Mouse (Mus musculus) spleen, postnatal 4 days (tissue): ENCODE measurements around the gene Rps6kc1.
"Not testable (repeated sequence)": the region's sequence is repeated elsewhere in the genome, so short reads cannot be mapped to it uniquely, and the experiment has no call there.

Source experiments
- DNase-seq, 2 experiments: peaks; one replicate each; pipeline ENCODE4 v3.0.0; 2022; ENCODE audit warnings: low spot score in 2 of 2

Rps6kc1 gene

GRCm38 (mm10) chr1:190911415-190912123 is at the start of gene Rps6kc1:
Rps6kc1 (minus strand) TSS chr1:190911770.
- DNase-seq: peak; percentile 60 to 77

DNA sequence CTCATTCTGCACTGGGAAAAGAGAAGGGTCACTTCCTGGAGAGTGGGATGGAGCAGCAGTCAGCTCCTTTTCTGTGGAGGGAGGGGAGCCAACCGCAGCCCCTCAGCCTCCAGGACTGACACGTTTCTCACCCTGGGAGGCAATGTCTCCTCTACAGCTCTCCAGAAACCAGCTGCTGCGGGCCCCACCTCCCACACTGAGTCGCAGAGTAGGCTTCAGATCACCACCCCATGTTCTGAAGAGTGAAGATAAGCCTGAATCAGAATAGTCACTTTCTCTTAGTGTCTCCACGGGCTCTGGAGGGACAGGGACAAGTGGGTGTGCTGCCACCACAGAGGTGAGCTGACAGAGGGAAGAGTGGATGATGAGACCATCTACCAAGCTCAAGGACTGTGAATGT is 47.3 kb upstream of the Rps6kc1 start:
- DNase-seq: no peak

GRCm38 (mm10) chr1:190953009-190953408 is 41.4 kb upstream of the Rps6kc1 start:
- no peak for DNase-seq

- no peak for DNase-seq
These were observed 39.4 kb upstream of the Rps6kc1 start for GRCm38 (mm10) chr1:190951014-190951413.

DNA sequence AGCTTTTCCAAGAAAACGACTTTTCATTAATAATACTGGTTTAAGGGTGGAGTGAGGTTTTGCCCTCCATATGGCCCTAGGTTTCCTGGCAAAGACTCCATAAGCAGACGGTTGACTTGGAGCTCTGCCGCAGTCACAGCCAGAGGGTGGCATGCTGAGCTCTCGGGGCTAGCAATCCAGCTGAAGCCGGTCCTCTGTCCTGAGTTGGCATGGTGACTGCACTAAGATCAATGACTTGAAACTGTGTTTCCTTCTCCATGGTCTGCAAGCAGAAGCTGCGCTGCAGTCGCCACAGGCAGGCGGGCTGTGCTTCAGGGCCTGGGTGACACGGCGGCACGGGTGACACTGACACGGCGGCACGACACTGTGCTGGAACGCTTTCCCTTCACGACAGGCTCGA is 37.3 kb upstream of the Rps6kc1 start:
- DNase-seq: no peak

- no peak for DNase-seq
These were observed 36.9 kb upstream of the Rps6kc1 start for GRCm38 (mm10) chr1:190948439-190948838.

DNA sequence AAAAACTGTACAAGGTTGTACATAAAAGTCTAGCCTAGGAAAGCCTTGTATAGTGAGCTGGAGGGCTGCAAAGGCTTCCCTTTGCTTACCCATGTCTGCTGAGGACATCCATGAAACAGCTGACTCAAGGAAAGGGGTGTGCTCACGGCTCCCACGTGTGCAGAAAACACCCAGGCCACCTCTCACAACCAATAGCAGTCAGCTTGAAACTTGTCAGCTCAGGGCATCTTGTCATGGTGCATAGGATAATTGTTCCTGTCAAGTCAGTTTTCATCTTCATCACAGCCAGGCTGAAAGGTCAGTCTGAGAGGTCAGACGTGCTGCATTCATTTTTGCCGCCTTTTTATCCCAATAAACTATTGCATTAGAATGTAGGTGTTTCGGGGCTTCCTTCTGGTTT is 36.4 kb upstream of the Rps6kc1 start:
- no peak for DNase-seq

GRCm38 (mm10) chr1:190944109-190944760 is 32.7 kb upstream of the Rps6kc1 start:
- DNase-seq: peak; percentile 53 to 75

- DNase-seq: no peak
These were observed 28.2 kb upstream of the Rps6kc1 start for GRCm38 (mm10) chr1:190939803-190940202.

GRCm38 (mm10) chr1:190930181-190930580 is 18.6 kb upstream of the Rps6kc1 start:
- DNase-seq: no peak

DNA sequence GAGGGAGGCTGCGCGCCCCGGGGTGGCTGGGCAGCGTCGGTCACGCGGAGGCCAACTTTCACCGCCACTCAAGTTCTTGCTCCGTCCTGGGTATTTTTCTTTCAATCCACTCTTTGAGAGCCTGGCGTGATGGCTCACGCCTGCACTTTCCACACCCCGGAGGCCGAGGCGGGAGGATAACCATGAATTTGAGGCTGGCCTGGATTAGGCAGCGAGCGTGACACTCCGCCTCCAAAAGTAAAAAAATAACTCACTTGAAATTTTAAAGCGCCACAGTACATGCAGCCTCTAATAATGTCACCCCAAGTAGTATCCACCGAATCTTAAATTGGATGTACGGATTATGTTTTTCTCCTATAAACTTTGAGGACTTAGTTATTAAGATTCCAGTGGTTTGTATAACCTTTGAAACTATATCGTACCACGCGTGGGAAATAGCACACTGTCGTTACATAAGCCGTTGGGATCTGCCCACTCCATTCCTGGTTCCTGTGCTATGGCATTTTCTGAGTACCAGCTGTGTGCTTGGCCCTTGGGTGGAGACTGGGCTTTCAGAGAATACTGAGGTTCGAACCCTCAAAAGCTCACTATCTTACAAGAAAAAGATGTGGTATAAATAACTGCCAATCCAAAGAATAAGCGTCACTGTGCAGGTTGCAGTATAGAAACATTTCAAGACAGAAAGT is 17.6 kb upstream of the Rps6kc1 start:
- DNase-seq: no peak

GRCm38 (mm10) chr1:190928370-190929009 is 16.9 kb upstream of the Rps6kc1 start:
- DNase-seq: peak; percentile 99

GRCm38 (mm10) chr1:190927751-190928369 is 16.3 kb upstream of the Rps6kc1 start:
- no peak for DNase-seq

- no peak for DNase-seq
These were observed 15.7 kb upstream of the Rps6kc1 start for GRCm38 (mm10) chr1:190927311-190927710.

GRCm38 (mm10) chr1:190924812-190925211 is 13.2 kb upstream of the Rps6kc1 start, which contains the start of gene Angel2:
Angel2 (plus strand) TSS chr1:190925112.
- DNase-seq: not testable (repeated sequence)

DNA sequence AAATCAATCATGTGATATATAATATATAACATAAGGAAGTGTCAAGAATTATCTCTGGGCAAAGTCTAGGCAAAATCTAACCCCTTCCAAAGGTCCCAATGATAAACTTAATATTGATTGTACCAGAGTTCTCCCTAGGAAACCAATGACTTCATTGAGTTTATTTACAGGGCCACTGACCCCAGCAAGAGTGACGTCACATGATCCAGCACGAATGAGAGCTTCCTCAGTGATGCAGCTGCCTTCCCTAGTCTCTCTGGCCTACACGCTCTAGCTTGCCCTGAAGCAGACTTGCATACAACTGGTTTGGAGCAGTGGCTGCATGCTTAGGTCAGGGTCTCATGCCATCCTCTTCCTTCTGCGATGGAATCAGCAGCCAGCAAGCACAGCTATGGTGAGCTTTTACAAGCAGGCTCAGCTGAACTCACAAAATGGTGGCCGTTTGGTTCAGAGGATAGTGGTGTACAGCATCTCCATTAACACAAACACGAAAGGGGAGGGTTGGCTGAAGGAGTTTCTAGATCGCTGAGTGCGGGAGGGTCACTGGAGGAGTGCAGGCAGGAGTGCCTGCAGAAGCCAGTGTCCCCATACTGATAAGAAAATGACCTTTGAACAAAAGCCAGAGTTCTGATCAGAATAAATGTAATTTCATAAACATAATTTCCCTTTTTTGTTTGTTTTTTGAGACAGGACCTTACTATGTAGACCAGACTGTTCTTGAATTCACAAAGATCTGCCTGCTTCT is 8.3 kb upstream of the Rps6kc1 start:
- DNase-seq: no peak

- DNase-seq: no peak
These were observed 7.4 kb upstream of the Rps6kc1 start for GRCm38 (mm10) chr1:190918938-190919337.

DNA sequence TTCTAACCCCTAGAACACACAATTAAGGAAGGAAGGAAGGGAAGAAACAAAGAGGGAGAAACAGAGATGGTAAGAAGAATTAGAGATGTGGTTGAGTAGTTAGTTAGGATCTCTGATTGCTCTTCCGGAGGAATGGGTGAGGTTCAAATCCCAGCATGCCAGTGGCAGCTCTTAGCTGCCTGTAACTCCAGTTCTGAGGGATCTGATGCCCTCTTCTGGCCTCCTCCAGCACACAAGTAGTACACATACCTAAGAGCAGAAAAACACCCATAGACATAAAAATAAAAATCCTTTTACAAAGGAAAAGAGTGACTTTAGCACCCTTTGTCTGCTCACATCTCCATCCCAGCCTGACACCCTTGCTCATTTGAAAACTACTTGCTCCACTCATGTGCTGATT is 1.1 kb upstream of the Rps6kc1 start:
- DNase-seq: no peak

DNA sequence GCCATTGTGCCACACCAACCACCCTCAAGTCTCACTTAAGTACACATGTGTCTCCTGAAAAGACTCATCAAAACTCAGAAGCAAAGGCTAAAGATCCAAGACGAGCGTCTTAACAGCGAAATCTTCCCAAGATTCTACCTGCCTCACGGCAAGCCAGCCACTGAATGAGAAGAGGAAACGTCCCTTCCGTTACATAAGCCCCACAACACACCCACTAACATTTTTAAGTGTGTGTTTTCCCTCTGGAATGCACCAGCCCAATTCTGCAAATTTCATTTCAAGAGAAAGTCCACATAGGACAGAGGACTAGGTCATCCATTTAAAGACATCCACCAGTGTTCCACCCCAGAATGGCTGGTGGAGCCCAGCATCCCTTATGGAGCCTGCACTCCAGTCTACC is 734 bp downstream of the Rps6kc1 start:
- no peak for DNase-seq

DNA sequence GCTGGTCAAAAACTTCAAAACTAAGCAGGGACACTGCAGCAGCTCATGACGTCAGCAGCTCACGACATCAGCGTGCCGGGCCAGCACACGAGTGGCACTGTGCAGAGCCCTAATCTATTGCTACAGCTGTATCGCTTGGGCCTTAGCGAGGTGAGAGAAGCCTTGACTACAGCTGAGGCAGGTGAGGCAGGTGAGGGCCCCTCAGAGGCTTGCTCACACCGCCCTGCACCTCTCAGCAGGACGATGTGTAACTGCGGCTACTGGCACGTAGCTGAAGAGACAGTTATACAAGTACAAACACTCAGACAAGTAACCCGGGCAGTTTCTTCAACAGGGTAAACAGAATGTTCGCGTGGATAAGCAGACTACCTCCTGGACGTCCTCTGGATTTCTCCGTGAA is 6.9 kb downstream of the Rps6kc1 start:
- DNase-seq: no peak

DNA sequence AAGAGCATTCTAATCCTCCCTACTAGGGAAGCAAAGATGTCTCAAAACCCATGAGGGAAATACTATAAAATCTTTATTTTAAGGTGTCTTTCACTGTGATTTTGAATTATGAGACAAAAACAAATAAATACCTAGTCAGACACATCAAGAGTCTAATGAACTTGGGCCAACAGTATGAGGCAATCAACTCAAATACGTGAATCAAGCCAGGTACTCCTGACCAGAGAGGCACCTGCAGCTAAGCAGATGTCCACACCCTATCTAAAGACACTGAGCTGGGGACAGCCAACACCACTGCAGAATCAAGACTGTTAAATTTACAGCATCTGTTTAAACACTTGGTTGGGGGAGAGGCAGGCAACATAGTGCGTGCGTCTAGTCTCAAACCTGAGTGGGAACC is 7.4 kb downstream of the Rps6kc1 start:
- DNase-seq: no peak
